Mouse (Mus musculus) cerebellum, adult 2 months (tissue): Measurements from ENCODE around the gene Hnrnpl.

Experiments
- CTCF ChIP-seq: fragments of 200-500 bp; IDR thresholded peaks from 2 replicates; pipeline ENCODE4 v1.5.1; 2011; ENCODE audit warnings: low read depth, mild to moderate bottlenecking, control low read depth, low read length, moderate library complexity, borderline replicate concordance; ENCODE audit not compliant: insufficient read depth
- POLR2A ChIP-seq: fragments of 200-500 bp; IDR thresholded peaks from 2 replicates; pipeline ENCODE4 v1.6.1; 2011; ENCODE audit warnings: low read length, control low read depth, borderline replicate concordance; ENCODE audit not compliant: insufficient read depth

GRCm38 (mm10) chr7:28817957-28818356 lies 9.6 kb downstream of the Hnrnpl start:
- TF ChIP-seq POLR2A (no peak), CTCF (no peak)
